Mouse (Mus musculus) bone marrow macrophage, adult 2 months (primary cell): ENCODE data around the gene Slc30a4.

Source experiments
- CTCF ChIP-seq: IDR thresholded peaks from 2 replicates; pipeline ENCODE4 v1.5.1; 2012; ENCODE audit warnings: low read depth, mild to moderate bottlenecking, low read length, moderate library complexity
- POLR2A ChIP-seq: IDR thresholded peaks from 2 replicates; pipeline ENCODE4 v1.6.1; 2012; ENCODE audit warnings: mild to moderate bottlenecking, low read depth, low read length, borderline replicate concordance

GRCm38 (mm10) chr2:122712848-122713247, 10.4 kb upstream of the Slc30a4 start:
- TF ChIP-seq POLR2A (no peak), CTCF (no peak)
